Mouse (Mus musculus): ENCODE measurements around the gene Cdkn1b. TPM values are rescaled to one million over a fixed set of nuclear protein-coding genes. Genes with fewer than 3 reads are reported as not detected.

Cdkn1b gene
- polyA plus RNA-seq, 1 experiment from 2014 or later = 13.0 TPM

- H3K27ac ChIP-seq = peak overlapping the region; percentile 76
- ATAC-seq (ENCODE audit: low read depth) = peak; percentile 82
- H3K36me3 ChIP-seq = no peaks in the 10 kb centered on the region
- no peak overlapping the region for H3K4me3 ChIP-seq (replicated peaks)
- DNase-seq = no peak
- H3K4me1 ChIP-seq (replicated peaks) = peaks cover 47% of the 10 kb centered on the region
- 76% methylated on average over 10 of the region's 10 CpGs for WGBS (ENCODE audit: insufficient replicate concordance)
- no peak overlapping the region for H3K4me2 ChIP-seq
- no peaks in the 10 kb centered on the region for H3K27me3 ChIP-seq
- no peak overlapping the region for H3K9ac ChIP-seq
- H3K9me3 ChIP-seq (replicated peaks) = no peaks in the 10 kb centered on the region
These were observed 16.0 kb upstream of the Cdkn1b start for GRCm38 (mm10) chr6:134903891-134904884.

- Histone ChIP-seq H3K4me3 (replicated peaks) (no peak overlapping the region), H3K27me3 (no peaks in the 10 kb centered on the region), H3K9me3 (replicated peaks) (no peaks in the 10 kb centered on the region), H3K27ac (no peak overlapping the region), H3K9ac (no peak overlapping the region), H3K4me1 (replicated peaks) (peaks cover 36% of the 10 kb centered on the region), H3K36me3 (no peaks in the 10 kb centered on the region), H3K4me2 (no peak overlapping the region)
- WGBS (ENCODE audit: insufficient replicate concordance) = 82% methylated on average over 1 of the region's 1 CpGs
- no peak for DNase-seq
- no peak for ATAC-seq (ENCODE audit: low read depth)
These were observed 14.4 kb upstream of the Cdkn1b start for GRCm38 (mm10) chr6:134905811-134906210.

- Histone ChIP-seq H3K27me3 (peaks cover 9% of the 10 kb centered on the region; the same call in 1 of the 2 replicates), H3K4me3 (replicated peaks) (no peak overlapping the region), H3K9ac (no peak overlapping the region), H3K4me1 (replicated peaks) (peaks cover 37% of the 10 kb centered on the region), H3K36me3 (no peaks in the 10 kb centered on the region), H3K9me3 (replicated peaks) (no peaks in the 10 kb centered on the region), H3K4me2 (no peak overlapping the region), H3K27ac (no peak overlapping the region)
- WGBS (ENCODE audit: insufficient replicate concordance) = 83% methylated on average over 5 of the region's 5 CpGs
- DNase-seq (no peak), ATAC-seq (ENCODE audit: low read depth) (no peak)
These were observed 5.7 kb upstream of the Cdkn1b start for GRCm38 (mm10) chr6:134914523-134914922.

GRCm38 (mm10) chr6:134916641-134917040, 3.6 kb upstream of the Cdkn1b start:
- DNase-seq = no peak
- H3K27ac ChIP-seq = no peak overlapping the region
- ATAC-seq (ENCODE audit: low read depth) = no peak

DNA sequence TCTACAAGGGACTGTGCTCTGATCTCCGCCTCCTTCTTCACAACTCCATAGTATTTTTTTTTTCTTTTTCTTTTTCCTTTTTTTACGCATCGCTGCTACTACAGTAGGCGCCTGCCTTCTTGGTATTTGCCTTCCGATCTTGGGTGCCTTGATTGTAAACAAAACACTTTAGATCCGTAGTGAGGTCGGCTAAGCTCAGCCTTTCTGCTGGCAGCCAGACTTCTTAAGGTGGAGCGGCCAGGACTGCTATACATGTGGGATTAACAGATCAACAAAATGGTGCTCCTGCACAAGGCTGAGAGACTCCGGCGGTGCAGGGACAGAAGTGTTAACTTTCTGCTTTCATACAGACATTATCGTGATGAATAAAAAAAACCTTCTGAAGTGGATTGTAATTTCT, 3.1 kb upstream of the Cdkn1b start:
- peak overlapping the region; percentile 65 for H3K9ac ChIP-seq
- peak overlapping the region; percentile 82 for H3K4me2 ChIP-seq
- no peak for ATAC-seq (ENCODE audit: low read depth)
- no peak overlapping the region for H3K27ac ChIP-seq
- 5% methylated on average over 11 of the region's 11 CpGs for WGBS (ENCODE audit: insufficient replicate concordance)
- H3K27me3 ChIP-seq = peaks cover 9% of the 10 kb centered on the region; the same call in 1 of the 2 replicates
- peak overlapping the region; percentile 59 for H3K4me3 ChIP-seq (replicated peaks)
- H3K4me1 ChIP-seq (replicated peaks) = peaks cover 46% of the 10 kb centered on the region
- DNase-seq = peak; percentile 51
- H3K9me3 ChIP-seq (replicated peaks) = no peaks in the 10 kb centered on the region
- peaks cover 2% of the 10 kb centered on the region; the same call in 1 of the 2 replicates for H3K36me3 ChIP-seq

More at GRCm38 (mm10) chr6:134916641-134917040, 3.6 kb upstream of the Cdkn1b start:
- no peaks in the 10 kb centered on the region for H3K9me3 ChIP-seq (replicated peaks)
- no peaks in the 10 kb centered on the region for H3K36me3 ChIP-seq
- peaks cover 41% of the 10 kb centered on the region for H3K4me1 ChIP-seq (replicated peaks)
- under 1% methylated on average over 11 of the region's 11 CpGs for WGBS (ENCODE audit: insufficient replicate concordance)
- peak overlapping the region; percentile 59 for H3K4me3 ChIP-seq (replicated peaks)
- H3K27me3 ChIP-seq = peaks cover 9% of the 10 kb centered on the region; the same call in 1 of the 2 replicates
- H3K4me2 ChIP-seq = peak overlapping the region; percentile 82
- H3K9ac ChIP-seq = peak overlapping the region; percentile 65

DNA sequence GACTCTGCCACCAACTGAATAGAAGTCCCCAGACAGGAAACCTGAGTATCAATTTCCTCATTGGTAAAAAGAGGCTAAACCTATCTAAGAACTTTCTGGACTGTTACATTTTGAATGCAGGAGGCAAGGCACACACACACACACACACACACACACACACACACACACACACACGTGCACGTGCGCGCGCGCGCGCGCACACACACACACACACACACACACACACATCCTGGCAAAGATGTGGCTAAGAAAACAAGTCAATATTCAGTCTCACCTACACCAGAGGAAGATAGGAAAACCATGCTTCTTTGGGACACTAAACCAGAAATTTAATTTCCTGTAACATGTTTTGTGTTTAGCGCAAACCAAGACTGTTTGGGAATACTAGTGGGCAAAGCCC, 1.4 kb upstream of the Cdkn1b start:
- ATAC-seq (ENCODE audit: low read depth) (no peak), DNase-seq (no peak)
- WGBS (ENCODE audit: insufficient replicate concordance) = 91% methylated on average over 10 of the region's 10 CpGs
- no peaks in the 10 kb centered on the region for H3K9me3 ChIP-seq (replicated peaks)
- H3K36me3 ChIP-seq = peaks cover 14% of the 10 kb centered on the region
- H3K4me1 ChIP-seq (replicated peaks) = peaks cover 61% of the 10 kb centered on the region
- peak overlapping the region; percentile 94; the same call in 1 of the 2 replicates for H3K4me3 ChIP-seq (replicated peaks)
- H3K4me2 ChIP-seq = peak overlapping the region; percentile 100; the same call in 1 of the 2 replicates
- no peak overlapping the region for H3K27ac ChIP-seq
- H3K27me3 ChIP-seq = peaks cover 9% of the 10 kb centered on the region; the same call in 1 of the 2 replicates
- H3K9ac ChIP-seq = peak overlapping the region; percentile 97; the same call in 1 of the 2 replicates

DNA sequence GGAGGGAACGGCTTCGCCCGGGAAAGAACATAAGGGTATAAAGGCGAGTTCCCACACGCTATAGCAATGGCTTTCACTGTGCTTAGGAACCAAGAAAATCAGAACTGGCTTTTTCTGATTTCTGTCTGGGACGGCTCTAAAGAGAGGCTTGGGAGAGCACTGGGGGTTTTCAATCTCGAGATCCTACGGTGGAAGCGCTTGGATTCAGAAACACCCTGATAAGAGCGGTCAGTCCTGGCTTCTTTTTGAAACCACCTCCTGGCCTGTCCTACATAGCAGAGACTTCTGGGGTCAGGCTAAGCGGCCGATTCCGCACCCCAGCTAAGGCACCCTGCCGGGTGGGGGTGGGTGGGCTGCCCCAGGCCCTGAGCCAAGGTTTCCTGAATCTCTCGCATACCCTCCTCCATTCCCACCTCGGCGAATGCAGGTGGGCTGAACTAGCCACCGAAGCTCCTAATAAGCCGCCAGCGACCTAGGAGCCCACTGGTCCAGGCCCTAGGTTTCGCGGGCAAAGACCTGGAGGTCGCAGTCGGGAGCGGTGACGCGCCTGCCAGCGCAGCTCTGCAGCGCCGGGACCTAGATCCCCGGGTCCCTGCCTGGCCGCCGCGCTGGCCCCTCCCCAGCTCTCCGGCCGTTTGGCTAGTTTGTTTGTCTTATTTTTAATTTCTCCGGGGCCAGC, 551 bp upstream of the Cdkn1b start:
- Histone ChIP-seq H3K9me3 (replicated peaks) (no peaks in the 10 kb centered on the region), H3K36me3 (peaks cover 16% of the 10 kb centered on the region), H3K4me3 (replicated peaks) (peak overlapping the region; percentile 94), H3K27me3 (peaks cover 9% of the 10 kb centered on the region; the same call in 1 of the 2 replicates), H3K9ac (peak overlapping the region; percentile 97), H3K27ac (peak overlapping the region; percentile 98), H3K4me2 (peak overlapping the region; percentile 100), H3K4me1 (replicated peaks) (peaks cover 67% of the 10 kb centered on the region)
- WGBS (ENCODE audit: insufficient replicate concordance) = 7% methylated on average over 37 of the region's 37 CpGs
- DNase-seq = no peak
- ATAC-seq (ENCODE audit: low read depth) = peak; percentile 40

- whole genome bisulfite sequencing (ENCODE audit: insufficient replicate concordance) = under 1% methylated on average over 32 of the region's 32 CpGs
- Histone ChIP-seq H3K27ac (peak overlapping the region; percentile 98), H3K9me3 (replicated peaks) (no peaks in the 10 kb centered on the region), H3K36me3 (peaks cover 16% of the 10 kb centered on the region), H3K4me3 (replicated peaks) (peak overlapping the region; percentile 94), H3K27me3 (peaks cover 6% of the 10 kb centered on the region; the same call in 1 of the 2 replicates), H3K9ac (peak overlapping the region; percentile 97), H3K4me2 (peak overlapping the region; percentile 100), H3K4me1 (replicated peaks) (peaks cover 71% of the 10 kb centered on the region)
- DNase-seq (peak; percentile 37), ATAC-seq (ENCODE audit: low read depth) (peak; percentile 42)
These were observed 953 bp downstream of the Cdkn1b start for GRCm38 (mm10) chr6:134921014-134921694.

GRCm38 (mm10) chr6:134921695-134922510, 1.7 kb downstream of the Cdkn1b start:
- DNase-seq (no peak), ATAC-seq (ENCODE audit: low read depth) (no peak)
- H3K36me3 ChIP-seq = peaks cover 16% of the 10 kb centered on the region
- peak overlapping the region; percentile 98 for H3K27ac ChIP-seq
- peaks cover 6% of the 10 kb centered on the region; the same call in 1 of the 2 replicates for H3K27me3 ChIP-seq
- H3K4me2 ChIP-seq = peak overlapping the region; percentile 100
- peaks cover 63% of the 10 kb centered on the region for H3K4me1 ChIP-seq (replicated peaks)
- H3K9ac ChIP-seq = peak overlapping the region; percentile 97
- H3K4me3 ChIP-seq (replicated peaks) = peak overlapping the region; percentile 94
- H3K9me3 ChIP-seq (replicated peaks) = no peaks in the 10 kb centered on the region
- WGBS (ENCODE audit: insufficient replicate concordance) = 15% methylated on average over 20 of the region's 20 CpGs

All from liver, embryonic 13.5 days (tissue).